Mouse (Mus musculus): ENCODE measurements around the gene Nat8f5.
"Not testable (repeated sequence)": the region's sequence is repeated elsewhere in the genome, so short reads cannot be mapped to it uniquely, and the experiment has no call there.

- TF ChIP-seq TAL1, GATA1 (IDR thresholded peaks at IDR 0.05; ENCODE audit: low read length): not testable (repeated sequence)
Measured at GRCm38 (mm10) chr6:85866166-85866565, 45.4 kb upstream of the Nat8f5 start.
